Mouse (Mus musculus) midbrain, postnatal 0 days (tissue): ENCODE results near the gene Dthd1. TPM values are rescaled to one million over a fixed set of nuclear protein-coding genes. Genes with fewer than 3 reads are reported as not detected.

Experiments used
- ATAC-seq: fragments of 200-750 bp; cut with Nextera tagmentation; 2 replicates; pipeline ENCODE4 v1.8.0; 2017; ENCODE audit warnings: moderate number of reproducible peaks, mild to moderate bottlenecking, moderate TSS enrichment, moderate library complexity; ENCODE audit not compliant: low FRiP score
- DNase-seq: peaks from one replicate; pipeline ENCODE4 v3.0.0-alpha.2; 2015; ENCODE audit warnings: low spot score
- H3K27ac ChIP-seq: fragments of 300-500 bp; sonication (generic); 2 replicates; pipeline ENCODE4 v1.5.1; 2014; ENCODE audit warnings: low read depth, mild to moderate bottlenecking, low read length, mixed read lengths
- H3K27me3 ChIP-seq: fragments of 300-500 bp; sonication (generic); 2 replicates; pipeline ENCODE4 v1.6.1; 2014; ENCODE audit warnings: low read length, control low read depth, mixed read lengths; ENCODE audit not compliant: insufficient read depth
- H3K36me3 ChIP-seq: fragments of 300-500 bp; sonication (generic); 2 replicates; pipeline ENCODE4 v1.6.1; 2014; ENCODE audit warnings: low read length, control low read depth, mixed read lengths; ENCODE audit not compliant: insufficient read depth
- H3K4me1 ChIP-seq: fragments of 300-500 bp; sonication (generic); 2 replicates; pipeline ENCODE4 v1.6.1; 2014; ENCODE audit warnings: mild to moderate bottlenecking, control low read depth, antibody characterized with exemption, low read length, mixed read lengths; ENCODE audit not compliant: insufficient read depth
- H3K4me2 ChIP-seq: fragments of 300-500 bp; sonication (generic); 2 replicates; pipeline ENCODE4 v1.6.1; 2014; ENCODE audit warnings: low read depth, mild to moderate bottlenecking, low read length, mixed read lengths; ENCODE audit not compliant: poor library complexity, severe bottlenecking
- H3K4me3 ChIP-seq: fragments of 300-500 bp; sonication (generic); 2 replicates; pipeline ENCODE4 v1.5.1; 2014; ENCODE audit warnings: low read depth, mild to moderate bottlenecking, low read length, moderate library complexity
- H3K9ac ChIP-seq: fragments of 300-500 bp; sonication (generic); replicated peaks from 2 replicates; pipeline ENCODE4 v1.6.1; 2014; ENCODE audit warnings: mild to moderate bottlenecking, low read length, moderate library complexity, mixed read lengths; ENCODE audit not compliant: poor library complexity, severe bottlenecking
- H3K9me3 ChIP-seq: fragments of 300-500 bp; sonication (generic); 2 replicates; pipeline ENCODE4 v1.6.1; 2016; ENCODE audit warnings: low read length, control low read depth
- CTCF ChIP-seq: IDR thresholded peaks from 2 replicates; pipeline ENCODE4 v1.5.1; 2016; ENCODE audit warnings: antibody characterized with exemption, mild to moderate bottlenecking
- WGBS: fragments of 180-500 bp; shearing (Covaris S2); extraction: QIAGEN DNeasy Blood & Tissue Kit; methylation state at CpG from one replicate; pipeline ENCODE4 v1.1.7; 2014; 5-methylcytosine and 5-hydroxymethylcytosine counted together
- polyA plus RNA-seq: library from polyadenylated mRNA; unstranded; fragments of >200 nt; fragmentation: Nextera tagmentation; extraction: Ambion mirVana; gene quantifications from 2 replicates; pipeline ENCODE4 v1.2.1, GENCODE M21; 2015
- total RNA-seq: library from RNA; depleted of rRNA; stranded (reverse); fragments of >200 nt; gene quantifications from 2 replicates; pipeline ENCODE4 v1.2.3, GENCODE M21; 2014

The Dthd1 gene
- total and polyA plus RNA-seq, 2 experiments from 2014 or later = 0.11 TPM; not detected in 1

DNA sequence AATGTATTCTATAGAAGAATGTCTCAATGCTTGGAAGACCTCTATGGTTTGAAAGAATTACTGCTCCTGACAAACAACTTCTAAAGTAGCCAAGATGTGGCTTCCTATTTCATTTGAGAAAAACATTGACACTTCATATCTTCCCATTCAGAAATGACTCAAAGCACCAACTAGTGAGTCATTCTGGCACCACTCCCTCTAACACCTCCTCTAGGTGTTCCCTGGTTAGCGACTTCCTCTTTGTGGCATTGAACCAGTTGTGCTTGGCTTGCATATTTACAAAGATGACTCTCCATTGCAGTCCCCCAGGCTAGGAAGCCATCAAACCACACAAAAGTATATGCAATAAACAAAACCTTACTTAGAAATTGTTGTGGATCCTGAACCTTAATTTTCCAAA, 2.1 kb downstream of the Dthd1 start:
- no peak for DNase-seq
- Histone ChIP-seq H3K4me3 (no peak overlapping the region), H3K27ac (no peak overlapping the region), H3K4me2 (no peak overlapping the region), H3K36me3 (no peaks in the 10 kb centered on the region), H3K4me1 (no peaks in the 10 kb centered on the region), H3K9me3 (no peaks in the 10 kb centered on the region), H3K27me3 (no peaks in the 10 kb centered on the region), H3K9ac (no peak overlapping the region)
- no peak for TF ChIP-seq CTCF
- ATAC-seq = no peak
- 93% methylated on average over 1 of the region's 1 CpGs for WGBS

DNA sequence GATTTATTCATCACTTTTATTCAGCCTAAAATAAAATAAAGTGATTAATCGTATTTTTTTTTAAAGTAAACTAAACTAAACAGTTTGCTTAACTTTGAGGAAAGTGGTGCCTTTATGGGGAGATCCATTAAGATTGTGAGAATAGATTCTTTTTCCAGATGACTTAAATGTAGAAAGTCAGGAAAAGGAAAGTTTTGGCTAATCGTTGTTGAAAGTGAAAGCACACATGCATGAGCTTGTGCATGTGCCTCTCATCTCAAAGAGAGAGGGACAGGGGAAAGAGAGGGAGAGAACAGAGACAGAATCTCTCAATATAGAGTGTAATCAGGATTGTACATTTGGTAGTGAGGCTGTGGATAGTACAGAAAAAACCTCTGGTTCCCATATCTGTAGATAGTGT, 5.9 kb downstream of the Dthd1 start:
- DNase-seq (no peak), ATAC-seq (no peak)
- no peaks in the 10 kb centered on the region for H3K36me3 ChIP-seq
- H3K9ac ChIP-seq = no peak overlapping the region
- H3K27me3 ChIP-seq = no peaks in the 10 kb centered on the region
- no peak for TF ChIP-seq CTCF
- H3K4me2 ChIP-seq = no peak overlapping the region
- no peak overlapping the region for H3K27ac ChIP-seq
- H3K9me3 ChIP-seq = no peaks in the 10 kb centered on the region
- H3K4me3 ChIP-seq = no peak overlapping the region
- 84% methylated on average over 2 of the region's 2 CpGs for WGBS
- H3K4me1 ChIP-seq = no peaks in the 10 kb centered on the region

DNA sequence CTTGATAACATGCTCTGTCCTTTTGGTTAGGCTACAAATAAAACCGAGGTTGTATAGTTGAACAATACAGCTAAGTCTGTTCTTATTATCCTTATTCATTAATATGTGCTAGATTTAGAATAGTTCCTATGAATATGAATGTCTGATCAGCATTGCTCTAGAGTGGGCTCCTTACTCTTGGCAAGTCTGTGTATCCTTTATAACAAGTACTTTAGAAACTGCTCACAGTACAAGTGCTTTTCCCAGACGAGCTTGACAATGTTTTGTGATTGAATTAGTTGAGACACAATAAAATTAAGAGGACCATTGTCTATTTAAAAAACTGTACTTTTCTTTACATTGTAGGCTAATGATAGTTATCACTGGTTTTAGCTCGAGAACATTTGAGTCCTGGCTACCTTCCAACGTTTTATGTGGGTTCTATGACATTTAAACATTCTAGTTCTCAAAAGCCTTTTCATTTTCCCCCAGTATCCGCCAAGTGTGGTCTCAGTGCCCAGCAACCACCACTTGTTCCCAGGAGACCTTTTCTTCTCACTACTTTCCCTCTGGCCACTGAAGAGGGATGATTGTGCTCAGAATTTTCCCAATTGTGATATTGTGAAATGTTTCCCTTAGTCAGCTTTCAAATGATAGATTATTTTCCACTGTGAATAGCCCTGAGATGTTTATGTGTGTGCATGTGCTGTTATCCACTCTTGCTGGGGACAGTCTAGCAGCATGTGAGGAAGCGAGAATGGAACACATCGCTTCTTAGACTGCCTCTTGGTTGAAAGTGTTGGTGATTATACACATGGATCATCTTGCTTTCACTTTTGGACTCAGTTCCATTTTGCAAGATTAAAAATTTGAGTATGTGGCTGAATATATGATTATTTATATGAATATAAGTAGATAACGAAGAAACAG, 7.0 kb downstream of the Dthd1 start:
- WGBS = 71% methylated on average over 8 of the region's 8 CpGs
- ATAC-seq (no peak), DNase-seq (peak; percentile 49)
- H3K4me1 ChIP-seq = no peaks in the 10 kb centered on the region
- H3K27me3 ChIP-seq = no peaks in the 10 kb centered on the region
- no peak overlapping the region for H3K4me2 ChIP-seq
- H3K36me3 ChIP-seq = no peaks in the 10 kb centered on the region
- no peak overlapping the region for H3K9ac ChIP-seq
- TF ChIP-seq CTCF = no peak
- H3K27ac ChIP-seq = no peak overlapping the region
- no peak overlapping the region for H3K4me3 ChIP-seq
- H3K9me3 ChIP-seq = no peaks in the 10 kb centered on the region

DNA sequence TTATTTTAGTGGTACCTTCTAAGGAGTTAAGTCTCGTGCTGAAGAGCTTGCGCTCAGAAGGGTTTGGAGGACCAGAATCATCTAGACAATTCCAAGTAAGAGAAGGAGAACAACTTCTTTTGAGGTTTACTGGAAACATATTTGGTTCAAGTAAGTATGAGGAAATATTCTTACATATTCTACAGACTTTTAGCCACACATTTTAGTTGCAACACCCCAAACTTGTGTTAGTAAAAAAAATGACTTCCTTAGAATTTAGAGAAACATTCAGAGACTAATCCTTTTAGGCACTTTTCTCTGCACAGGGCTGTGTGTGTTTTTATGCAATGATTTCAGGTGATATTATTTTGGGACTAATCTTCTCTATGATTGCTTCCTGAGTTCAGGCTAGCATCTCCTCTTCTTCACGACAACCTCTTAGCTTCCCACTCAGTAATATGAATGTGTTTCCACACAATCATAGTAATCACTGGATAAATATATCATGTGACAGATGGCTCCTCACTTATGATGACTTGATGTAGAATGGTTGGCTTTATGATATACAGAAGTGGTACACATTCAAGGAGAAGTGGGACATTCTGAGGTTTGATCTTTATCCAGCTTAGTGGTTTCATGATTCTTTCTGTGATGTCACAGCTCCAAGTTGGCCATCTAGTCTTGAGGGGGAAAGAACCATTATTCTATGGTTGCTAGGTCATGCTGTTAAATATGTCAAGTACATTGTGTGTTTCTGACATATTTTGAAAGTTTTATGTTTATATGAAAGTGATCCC, 29.5 kb downstream of the Dthd1 start:
- Histone ChIP-seq H3K27me3 (no peaks in the 10 kb centered on the region), H3K4me2 (no peak overlapping the region), H3K4me3 (no peak overlapping the region), H3K9ac (no peak overlapping the region), H3K4me1 (no peaks in the 10 kb centered on the region), H3K36me3 (no peaks in the 10 kb centered on the region), H3K27ac (no peak overlapping the region), H3K9me3 (no peaks in the 10 kb centered on the region)
- no peak for TF ChIP-seq CTCF
- 96% methylated on average over 3 of the region's 3 CpGs for WGBS
- no peak for DNase-seq
- no peak for ATAC-seq

DNA sequence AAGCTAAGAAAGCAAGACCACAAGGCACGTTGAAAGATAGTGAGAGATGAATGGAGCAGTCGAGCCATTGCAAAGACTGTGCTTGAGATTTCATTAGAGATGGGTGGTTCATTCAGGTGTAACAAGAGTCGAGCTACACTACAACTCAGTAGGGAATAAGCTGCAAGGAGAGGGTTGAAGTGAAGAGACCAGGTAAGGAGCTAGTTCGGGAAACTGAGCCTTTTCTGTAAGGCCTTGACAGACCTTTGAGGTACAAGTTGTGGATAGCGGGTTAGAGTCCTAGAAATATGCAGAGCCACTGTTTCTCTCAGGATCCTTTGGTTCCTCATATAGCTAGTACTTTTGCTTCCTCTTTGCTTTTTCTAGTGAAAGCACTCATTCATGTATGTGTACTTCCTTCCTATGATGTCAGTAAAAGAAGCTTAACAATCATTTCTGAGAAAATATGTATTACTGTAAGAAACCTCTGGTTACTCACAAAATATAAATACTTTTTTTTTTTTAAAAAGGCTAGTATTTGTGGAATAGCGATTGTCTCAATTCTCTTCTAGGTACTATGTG, 33.0 kb downstream of the Dthd1 start:
- H3K4me2 ChIP-seq = no peak overlapping the region
- no peak overlapping the region for H3K9ac ChIP-seq
- no peaks in the 10 kb centered on the region for H3K9me3 ChIP-seq
- no peaks in the 10 kb centered on the region for H3K36me3 ChIP-seq
- no peak overlapping the region for H3K4me3 ChIP-seq
- TF ChIP-seq CTCF = no peak
- ATAC-seq = no peak
- H3K4me1 ChIP-seq = no peaks in the 10 kb centered on the region
- no peak overlapping the region for H3K27ac ChIP-seq
- no peak for DNase-seq
- H3K27me3 ChIP-seq = no peaks in the 10 kb centered on the region
- 86% methylated on average over 6 of the region's 6 CpGs for WGBS

DNA sequence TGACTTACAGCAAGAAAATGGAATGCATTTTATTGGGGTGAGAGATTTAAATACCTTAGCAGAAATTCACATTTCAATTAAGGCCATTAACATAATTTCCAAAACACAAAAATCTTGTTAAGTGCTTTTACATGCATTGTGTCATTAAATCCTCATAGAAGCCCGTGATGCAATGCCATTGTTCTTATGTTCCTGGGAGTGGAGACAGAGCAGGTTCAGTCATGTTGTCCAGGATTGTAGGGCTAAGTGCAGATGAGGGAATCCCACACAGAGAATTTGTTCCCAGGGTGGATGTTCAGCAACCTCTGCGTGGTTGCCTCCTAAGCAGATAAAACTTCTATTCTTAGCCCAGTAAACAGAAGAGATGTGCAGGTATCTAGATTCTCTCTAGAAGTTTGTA, 37.7 kb downstream of the Dthd1 start:
- Histone ChIP-seq H3K4me2 (no peak overlapping the region), H3K9me3 (no peaks in the 10 kb centered on the region), H3K4me3 (no peak overlapping the region), H3K27ac (no peak overlapping the region), H3K9ac (no peak overlapping the region), H3K36me3 (no peaks in the 10 kb centered on the region), H3K27me3 (no peaks in the 10 kb centered on the region), H3K4me1 (no peaks in the 10 kb centered on the region)
- DNase-seq (no peak), ATAC-seq (no peak)
- TF ChIP-seq CTCF = no peak
- WGBS = 80% methylated on average over 2 of the region's 2 CpGs
